26 mouse cellular contexts compared by ENCODE assay signal in genomic region chr7:24551985-24552759, GRCm38 (mm10). TPM values are rescaled to one million over a fixed set of nuclear protein-coding genes. Genes with fewer than 3 reads are reported as not detected.
DNase-seq lines count a peak whose midpoint lies in the region; ATAC-seq and TF ChIP-seq lines count a peak whose summit lies in the region.
"Had no signal": no experiment of that assay in that cellular context is flagged by ENCODE, and none has a peak within 500 bp of the region (broad histone marks: within the 10 kb centered on the region; RNA-seq: fewer than 3 reads in every experiment).

No protein-coding gene starts in this region.

- H3K9ac ChIP-seq in liver, embryonic 16.5 days (ENCODE audit: low read depth, low read length), result no peak overlapping the region
- no peak overlapping the region for H3K9ac ChIP-seq in stomach, postnatal 0 days (ENCODE audit: low read length)
- H3K9ac ChIP-seq in hindbrain, embryonic 13.5 days, result no peak overlapping the region
- H3K9ac ChIP-seq: embryonic facial prominence, embryonic 13.5 days; forebrain, embryonic 13.5 days; limb, embryonic 12.5 days; lung, embryonic 15.5 days; midbrain, embryonic 13.5 days had no signal

- peak overlapping the region; percentile 73 for H3K27ac ChIP-seq in liver, embryonic 16.5 days (ENCODE audit: low read length)
- no peak overlapping the region for H3K27ac ChIP-seq in stomach, postnatal 0 days (replicated peaks)
- H3K27ac ChIP-seq in hindbrain, embryonic 13.5 days, result no peak overlapping the region
- H3K27ac ChIP-seq: embryonic facial prominence, embryonic 13.5 days; forebrain, embryonic 13.5 days; heart, embryonic 10.5 days; hindbrain, embryonic 10.5 days; hindbrain, postnatal 0 days; limb, embryonic 12.5 days; lung, embryonic 15.5 days; midbrain, embryonic 13.5 days had no signal

- peak; percentile 94 for ATAC-seq in liver, embryonic 16.5 days (ENCODE audit: low read depth)
- ATAC-seq in stomach, postnatal 0 days (ENCODE audit: low FRiP score, low TSS enrichment), result no peak
- ATAC-seq in hindbrain, embryonic 13.5 days (ENCODE audit: low FRiP score), result no peak
- ATAC-seq: forebrain, embryonic 13.5 days; hindbrain, postnatal 0 days; intestine, embryonic 16.5 days; midbrain, embryonic 13.5 days had no signal

- H3K36me3 ChIP-seq in liver, embryonic 16.5 days (ENCODE audit: control insufficient read depth, insufficient read depth), result peaks cover 8% of the 10 kb centered on the region
- peaks cover 7% of the 10 kb centered on the region for H3K36me3 ChIP-seq in stomach, postnatal 0 days (ENCODE audit: control insufficient read depth, insufficient read depth, low read length)
- H3K36me3 ChIP-seq in hindbrain, embryonic 13.5 days, result peaks cover 55% of the 10 kb centered on the region

- no peak overlapping the region for H3K4me3 ChIP-seq in liver, embryonic 16.5 days (ENCODE audit: low read depth, low read length)
- no peak overlapping the region for H3K4me3 ChIP-seq in stomach, postnatal 0 days (ENCODE audit: low read depth, low read length)
- no peak overlapping the region for H3K4me3 ChIP-seq in hindbrain, embryonic 13.5 days
- H3K4me3 ChIP-seq: embryonic facial prominence, embryonic 13.5 days; erythroblast, embryonic 14.5 days; forebrain, embryonic 13.5 days; heart, embryonic 10.5 days; hindbrain, embryonic 10.5 days; limb, embryonic 12.5 days; lung, embryonic 15.5 days; midbrain, embryonic 13.5 days had no signal

- no peaks in the 10 kb centered on the region for H3K27me3 ChIP-seq in liver, embryonic 16.5 days (ENCODE audit: control insufficient read depth, insufficient read depth, low read depth, low read length)
- H3K27me3 ChIP-seq in stomach, postnatal 0 days (ENCODE audit: control insufficient read depth, insufficient read depth, low read length), result no peaks in the 10 kb centered on the region
- H3K27me3 ChIP-seq in hindbrain, embryonic 13.5 days, result no peaks in the 10 kb centered on the region
- H3K27me3 ChIP-seq: embryonic facial prominence, embryonic 13.5 days; forebrain, embryonic 13.5 days; limb, embryonic 12.5 days; lung, embryonic 15.5 days; midbrain, embryonic 13.5 days had no signal

- DNase-seq in kidney, adult 9 months, result peak; percentile 47
- DNase-seq in kidney, postnatal 4 days, result no peak
- DNase-seq in lung, postnatal 36 days, result peak; percentile 41
- no peak for DNase-seq in lung, postnatal 14 days
- no peak for DNase-seq in stomach, postnatal 0 days (ENCODE audit: low spot score)
- no peak for DNase-seq in embryo, embryonic 10.5 days (ENCODE audit: low spot score)
- DNase-seq: adrenal gland, postnatal 36 days; cerebellum, adult 18-20 months; cerebellum, postnatal 14 days; embryo, embryonic 11 days; heart, postnatal 10 days; retina, postnatal 1 day; right cerebral cortex, postnatal 25 days; spleen, adult 18-20 months had no signal

- no peak for TF ChIP-seq CTCF in stomach, postnatal 0 days (IDR thresholded peaks at IDR 0.05; ENCODE audit: low read depth)

- peaks cover 10% of the 10 kb centered on the region for H3K4me1 ChIP-seq in liver, embryonic 16.5 days (ENCODE audit: control insufficient read depth, low read depth, low read length)
- no peaks in the 10 kb centered on the region; the same call in 1 of the 2 replicates for H3K4me1 ChIP-seq in stomach, postnatal 0 days (replicated peaks; ENCODE audit: control insufficient read depth, insufficient read depth)
- H3K4me1 ChIP-seq in hindbrain, embryonic 13.5 days (replicated peaks), result peaks cover 11% of the 10 kb centered on the region

- H3K9me3 ChIP-seq in liver, embryonic 16.5 days (replicated peaks; ENCODE audit: control insufficient read depth, low read length), result no peaks in the 10 kb centered on the region
- H3K9me3 ChIP-seq in stomach, postnatal 0 days (ENCODE audit: control insufficient read depth, low read length), result no peaks in the 10 kb centered on the region
- no peaks in the 10 kb centered on the region for H3K9me3 ChIP-seq in hindbrain, embryonic 13.5 days
- H3K9me3 ChIP-seq: embryonic facial prominence, embryonic 13.5 days; forebrain, embryonic 13.5 days; heart, embryonic 10.5 days; hindbrain, embryonic 10.5 days; limb, embryonic 12.5 days; lung, embryonic 15.5 days; midbrain, embryonic 13.5 days had no signal

- WGBS in liver, embryonic 16.5 days (ENCODE audit: insufficient replicate concordance), result 64% methylated on average over 12 of the region's 12 CpGs
- 85% methylated on average over 12 of the region's 12 CpGs for WGBS in stomach, postnatal 0 days
- 92% methylated on average over 12 of the region's 12 CpGs for WGBS in hindbrain, embryonic 13.5 days

- TF ChIP-seq EP300 in stomach, postnatal 0 days (optimal IDR thresholded peaks at IDR 0.05), result no peak

- peak overlapping the region; percentile 20 for H3K4me2 ChIP-seq in liver, embryonic 16.5 days (ENCODE audit: low read depth, low read length)
- H3K4me2 ChIP-seq in stomach, postnatal 0 days (replicated peaks; ENCODE audit: low read depth), result no peak overlapping the region
- no peak overlapping the region for H3K4me2 ChIP-seq in hindbrain, embryonic 13.5 days
- H3K4me2 ChIP-seq: embryonic facial prominence, embryonic 13.5 days; forebrain, embryonic 13.5 days; limb, embryonic 12.5 days; lung, embryonic 15.5 days; midbrain, embryonic 13.5 days had no signal

RNA-seq across cellular contexts. Expression of gene Xrcc1, which starts 6.1 kb away (rescaled TPM):
- 35.4 and 40.8 TPM in 2 replicates for polyA plus RNA-seq in liver, embryonic 16.5 days (2015; fragmentation: Nextera tagmentation; extraction: Ambion mirVana)
- 27.4 and 31.4 TPM in 2 replicates for polyA plus RNA-seq in stomach, postnatal 0 days (2015; fragmentation: Nextera tagmentation; extraction: Ambion mirVana)
- polyA plus RNA-seq in hindbrain, embryonic 13.5 days (2015; fragmentation: Nextera tagmentation; extraction: Ambion mirVana), result 61.3 and 63.9 TPM in 2 replicates

RNA-seq across cellular contexts. Expression of gene Pinlyp, which starts 6.3 kb away (rescaled TPM):
- polyA plus RNA-seq in liver, embryonic 16.5 days (2015; fragmentation: Nextera tagmentation; extraction: Ambion mirVana), result not detected in 2 replicates
- polyA plus RNA-seq in stomach, postnatal 0 days (2015; fragmentation: Nextera tagmentation; extraction: Ambion mirVana), result 61.2 and 62.9 TPM in 2 replicates
- not detected in 2 replicates for polyA plus RNA-seq in hindbrain, embryonic 13.5 days (2015; fragmentation: Nextera tagmentation; extraction: Ambion mirVana)
- polyA plus RNA-seq: erythroblast, embryonic 14.5 days; forebrain, embryonic 13.5 days; hindbrain, embryonic 10.5 days; hindbrain, postnatal 0 days; limb, embryonic 12.5 days; midbrain, embryonic 13.5 days had no signal

RNA-seq across cellular contexts. Expression of gene Irgq, which starts 21.7 kb away (rescaled TPM):
- polyA plus RNA-seq in liver, embryonic 16.5 days (2015; fragmentation: Nextera tagmentation; extraction: Ambion mirVana), result 1.1 and 1.3 TPM in 2 replicates
- polyA plus RNA-seq in stomach, postnatal 0 days (2015; fragmentation: Nextera tagmentation; extraction: Ambion mirVana), result 4.3 and 5.7 TPM in 2 replicates
- polyA plus RNA-seq in hindbrain, embryonic 13.5 days (2015; fragmentation: Nextera tagmentation; extraction: Ambion mirVana), result 21.1 TPM in 2 replicates

RNA-seq across cellular contexts. Expression of gene Ethe1, which starts 35.2 kb away (rescaled TPM):
- polyA plus RNA-seq in liver, embryonic 16.5 days (2015; fragmentation: Nextera tagmentation; extraction: Ambion mirVana), result 26.4 and 26.5 TPM in 2 replicates
- polyA plus RNA-seq in stomach, postnatal 0 days (2015; fragmentation: Nextera tagmentation; extraction: Ambion mirVana), result 120 and 128 TPM in 2 replicates
- polyA plus RNA-seq in hindbrain, embryonic 13.5 days (2015; fragmentation: Nextera tagmentation; extraction: Ambion mirVana), result 15.1 and 18.7 TPM in 2 replicates

RNA-seq across cellular contexts. Expression of gene Zfp575, which starts 35.3 kb away (rescaled TPM):
- polyA plus RNA-seq in liver, embryonic 16.5 days (2015; fragmentation: Nextera tagmentation; extraction: Ambion mirVana), result 0.25 and 0.30 TPM in 2 replicates
- 3.6 and 4.0 TPM in 2 replicates for polyA plus RNA-seq in stomach, postnatal 0 days (2015; fragmentation: Nextera tagmentation; extraction: Ambion mirVana)
- 9.1 and 9.4 TPM in 2 replicates for polyA plus RNA-seq in hindbrain, embryonic 13.5 days (2015; fragmentation: Nextera tagmentation; extraction: Ambion mirVana)

Comparison
In these comparisons a context has a peak if more than half of its experiments do, and no peak if none do; other contexts are left out.
1. DNase-seq: peak in kidney, adult 9 months (single experiment) and lung, postnatal 36 days (single experiment); none in kidney, postnatal 4 days (0 of 2), lung, postnatal 14 days (single experiment), stomach, postnatal 0 days (single experiment) and embryo, embryonic 10.5 days (single experiment).
2. RNA of gene Pinlyp, which starts 6.3 kb away (polyA plus RNA-seq): 61.2 to 62.9 TPM in stomach, postnatal 0 days; not detected in liver, embryonic 16.5 days and not detected in hindbrain, embryonic 13.5 days; every median in the first group is over 10 times any median in the second.